Mouse (Mus musculus) mouse trophoblast stem cell (cell line): Measurements from ENCODE around the gene Rgs13.

Source experiments
- in situ Hi-C, 2 experiments: fragments of 300-500 bp; cut with MseI, MboI; formaldehyde crosslinking; loops; 2 replicates in 1 of 2; 3 replicates in 1 of 2; pipeline ENCODE4 v1.15.1; 2025

Rgs13 gene

GRCm38 (mm10) chr1:144177166-144177565 lies at the start of gene Rgs13:
TSS of gene Rgs13 (minus strand) at chr1:144177372.
- in situ Hi-C loops, result loop anchor here (25.0 kb wide), 1 partner anchor 365 kb away; no protein-coding TSS in a partner anchor

GRCm38 (mm10) chr1:144215230-144215629 lies 38.1 kb upstream of the Rgs13 start:
- in situ Hi-C loops, result no loop called here

DNA sequence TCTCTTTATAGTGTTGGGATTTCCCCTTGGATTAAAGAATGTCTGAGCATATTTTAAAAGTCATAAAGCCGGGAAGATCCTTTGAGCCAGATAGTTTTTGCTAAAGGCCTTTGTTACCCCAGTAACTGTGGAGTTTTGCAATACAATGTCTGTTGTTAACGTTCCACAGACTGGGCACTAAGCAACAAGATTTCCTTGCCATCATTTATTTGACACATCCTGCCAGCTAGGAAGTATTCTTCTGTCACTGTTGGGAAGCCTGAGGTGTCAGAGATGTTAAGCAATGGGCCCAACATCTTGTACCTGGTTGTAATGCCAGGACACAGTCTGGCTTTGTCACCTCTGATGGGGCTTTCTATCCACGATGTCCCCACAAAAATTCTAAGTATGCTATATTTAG lies 33.7 kb upstream of the Rgs13 start:
- in situ Hi-C loops, result no loop called here

- in situ Hi-C loops, result no loop called here
Observed at GRCm38 (mm10) chr1:144206281-144207061, 29.3 kb upstream of the Rgs13 start.

DNA sequence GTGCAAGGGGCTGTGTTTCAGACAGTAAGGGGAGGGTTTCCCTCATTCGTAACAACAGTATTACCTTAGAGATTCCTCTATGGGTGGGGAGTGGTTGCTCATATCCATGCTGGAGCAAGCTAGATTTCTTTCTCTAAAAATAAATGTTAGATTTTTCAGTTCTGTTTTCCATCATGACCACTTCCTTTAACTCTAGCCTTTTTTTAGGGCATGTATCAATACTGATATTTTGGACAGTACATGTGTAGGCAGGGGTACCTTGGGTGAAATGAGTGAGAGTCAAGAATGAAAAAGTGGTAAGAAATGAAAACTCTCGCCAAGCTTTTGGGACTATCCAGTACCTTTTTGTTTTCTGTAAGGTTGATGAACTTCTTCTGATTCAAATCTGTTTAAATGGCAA lies 27.6 kb upstream of the Rgs13 start:
- in situ Hi-C loops, result no loop called here

GRCm38 (mm10) chr1:144202939-144203338 lies 25.8 kb upstream of the Rgs13 start:
- in situ Hi-C loops, result no loop called here

GRCm38 (mm10) chr1:144200496-144200895 lies 23.3 kb upstream of the Rgs13 start:
- in situ Hi-C loops, result no loop called here

GRCm38 (mm10) chr1:144199538-144199937 lies 22.4 kb upstream of the Rgs13 start:
- in situ Hi-C loops, result loop anchor here (25.0 kb wide), 1 partner anchor 387 kb away; no protein-coding TSS in a partner anchor

DNA sequence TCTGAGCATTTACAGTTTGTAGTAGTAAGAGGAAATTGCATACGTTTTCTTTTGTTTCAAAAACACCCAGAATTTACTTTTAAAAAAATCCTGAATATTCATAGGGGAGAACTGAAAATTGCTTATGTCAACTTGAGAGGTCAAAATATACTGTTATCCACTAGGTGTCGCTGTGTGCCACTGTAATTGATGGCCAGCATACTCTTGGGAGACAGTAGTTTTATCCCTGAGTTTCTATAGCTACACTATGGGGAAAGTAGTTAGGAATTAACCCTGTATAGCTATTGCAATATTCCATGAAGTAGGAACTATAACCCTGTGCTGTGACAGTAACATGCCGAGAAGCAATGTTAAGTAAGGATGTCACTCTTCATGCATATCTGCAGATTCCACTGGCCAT lies 20.5 kb upstream of the Rgs13 start:
- in situ Hi-C loops, result loop anchor here (25.0 kb wide), 1 partner anchor 385 kb away; no protein-coding TSS in a partner anchor

- in situ Hi-C loops, result loop anchor here (25.0 kb wide), 1 partner anchor 375 kb away; no protein-coding TSS in a partner anchor
Observed at GRCm38 (mm10) chr1:144186655-144187396, 9.7 kb upstream of the Rgs13 start.

DNA sequence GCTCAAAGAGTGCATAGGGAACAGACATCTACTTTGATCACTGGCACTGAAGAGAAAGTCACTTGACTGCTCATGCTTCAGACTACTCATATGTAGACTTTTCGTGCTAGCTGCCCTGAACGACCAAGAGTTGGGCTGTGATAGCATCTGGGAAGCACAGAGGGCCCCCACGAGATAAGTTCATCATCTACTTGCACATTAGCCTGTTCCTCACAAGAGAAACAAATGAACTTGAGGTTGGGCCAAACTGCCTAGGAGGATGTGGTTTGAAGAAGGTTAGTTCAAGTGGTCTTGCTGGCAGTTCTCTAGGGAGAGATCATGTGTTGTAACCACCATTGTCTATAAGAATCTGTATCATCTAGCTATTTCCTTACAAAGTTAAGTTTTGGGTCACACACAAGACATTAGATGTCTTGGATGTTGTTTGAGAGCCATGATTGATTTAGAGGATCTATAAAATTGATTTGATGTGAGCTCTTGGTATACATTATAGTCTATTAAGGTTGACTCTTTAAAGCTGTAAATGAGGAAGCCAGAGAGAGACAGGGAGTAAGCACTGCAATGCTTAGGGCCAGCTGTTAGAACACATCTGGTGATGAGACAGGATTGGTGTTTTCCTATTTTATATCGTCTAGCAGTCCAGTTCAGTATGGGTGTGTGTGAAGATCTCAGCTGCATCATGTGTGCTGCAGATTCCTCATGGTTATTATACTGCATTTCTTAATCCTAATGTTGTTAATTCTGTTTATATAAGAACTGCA lies 8.0 kb upstream of the Rgs13 start:
- in situ Hi-C loops, result loop anchor here (25.0 kb wide), 1 partner anchor 373 kb away; no protein-coding TSS in a partner anchor

GRCm38 (mm10) chr1:144183622-144184021 lies 6.5 kb upstream of the Rgs13 start:
- in situ Hi-C loops, result loop anchor here (25.0 kb wide), 1 partner anchor 371 kb away; no protein-coding TSS in a partner anchor

DNA sequence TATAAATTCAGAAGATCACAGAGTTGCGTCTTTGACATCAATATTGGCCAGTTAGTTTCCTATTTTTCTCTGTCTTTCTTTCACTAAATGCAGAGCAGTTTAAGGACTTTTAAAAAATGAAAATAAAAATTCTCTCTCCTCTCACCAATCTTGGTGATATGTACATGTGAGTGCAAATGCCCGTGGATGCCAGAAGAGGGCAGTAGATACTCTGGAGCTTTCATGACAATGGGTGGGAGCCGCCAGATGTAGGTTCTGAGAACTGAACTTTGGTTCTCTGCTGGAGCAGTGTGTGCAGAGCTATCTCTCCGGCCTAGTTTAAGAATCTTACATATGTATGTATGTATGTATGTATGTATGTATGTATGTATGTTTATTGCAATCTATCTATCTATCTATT lies 2.4 kb upstream of the Rgs13 start:
- in situ Hi-C loops, result loop anchor here (25.0 kb wide), 1 partner anchor 367 kb away; no protein-coding TSS in a partner anchor

- in situ Hi-C loops, result loop anchor here (25.0 kb wide), 1 partner anchor 366 kb away; no protein-coding TSS in a partner anchor
Observed at GRCm38 (mm10) chr1:144178281-144178957, 1.2 kb upstream of the Rgs13 start.

- in situ Hi-C loops, result loop anchor here (25.0 kb wide), 1 partner anchor 365 kb away; no protein-coding TSS in a partner anchor
Observed at GRCm38 (mm10) chr1:144177620-144178019, 448 bp upstream of the Rgs13 start.

DNA sequence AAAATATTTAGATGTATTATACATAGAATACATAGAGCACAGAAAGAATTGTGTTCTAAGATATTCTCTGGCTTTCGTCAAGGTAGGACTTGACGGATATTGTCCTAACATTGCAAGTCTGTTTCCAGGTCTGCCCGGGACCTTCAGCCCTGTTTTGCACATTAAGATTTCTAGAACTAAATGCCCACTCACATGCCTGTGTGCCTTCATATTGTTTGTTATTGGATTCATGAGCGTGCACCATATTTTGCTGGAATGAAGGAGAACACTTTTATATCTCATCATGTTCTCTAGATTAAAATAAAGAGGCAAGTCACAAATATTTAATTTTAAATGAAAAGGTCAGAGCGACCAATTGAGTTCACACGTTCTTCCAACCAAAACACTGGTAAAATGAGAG lies 2.4 kb downstream of the Rgs13 start:
- in situ Hi-C loops, result loop anchor here (25.0 kb wide), 1 partner anchor 362 kb away; no protein-coding TSS in a partner anchor

GRCm38 (mm10) chr1:144173568-144174036 lies 3.6 kb downstream of the Rgs13 start:
- in situ Hi-C loops, result no loop called here

- in situ Hi-C loops, result no loop called here
Observed at GRCm38 (mm10) chr1:144168921-144169320, 8.3 kb downstream of the Rgs13 start.

DNA sequence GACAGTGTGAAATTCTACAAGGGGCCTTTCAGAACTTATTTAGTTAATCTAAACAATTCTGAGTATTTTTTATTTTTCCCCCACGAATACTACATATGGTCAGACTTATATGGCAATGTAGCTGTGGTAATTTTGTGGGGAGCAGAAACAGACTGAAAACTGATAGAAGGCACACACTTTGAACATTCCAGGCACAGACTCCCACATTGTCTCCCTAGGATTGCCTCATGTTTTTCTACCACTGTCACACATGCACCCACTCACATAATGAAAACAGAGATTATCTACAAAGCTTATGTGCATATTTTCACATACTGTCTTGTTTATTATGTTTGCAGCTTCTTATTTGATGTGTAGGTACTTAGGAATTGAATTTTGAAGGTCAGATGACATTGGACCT lies 9.4 kb downstream of the Rgs13 start:
- in situ Hi-C loops, result no loop called here

GRCm38 (mm10) chr1:144166897-144167296 lies 10.3 kb downstream of the Rgs13 start:
- in situ Hi-C loops, result no loop called here

- in situ Hi-C loops, result no loop called here
Observed at GRCm38 (mm10) chr1:144166275-144166674, 10.9 kb downstream of the Rgs13 start.
